9 mouse cellular contexts compared by ENCODE assay signal in genomic region chr11:32693431-32694141, GRCm38 (mm10). TPM values are rescaled to one million over a fixed set of nuclear protein-coding genes. Genes with fewer than 3 reads are reported as not detected.
A peak's percentile ranks its signal among the peaks of the same experiment; 100 is the strongest.
DNase-seq lines count a peak whose midpoint lies in the region; ATAC-seq lines count a peak whose summit lies in the region.
"Had no signal": no experiment of that assay in that cellular context is flagged by ENCODE, and none has a peak within 500 bp of the region (broad histone marks: within the 10 kb centered on the region; RNA-seq: fewer than 3 reads in every experiment).

No protein-coding gene starts in this region.

- no peaks in the 10 kb centered on the region for H3K27me3 ChIP-seq in splenic B cell, adult 2 months (ENCODE audit: control insufficient read depth, insufficient read depth, low read length, poor library complexity, severe bottlenecking)
- H3K27me3 ChIP-seq: stomach, embryonic 15.5 days had no signal

- no peaks in the 10 kb centered on the region for H3K36me3 ChIP-seq in splenic B cell, adult 2 months (ENCODE audit: control insufficient read depth, insufficient read depth, low read length, poor library complexity, severe bottlenecking)
- H3K36me3 ChIP-seq: stomach, embryonic 15.5 days had no signal

- intact Hi-C loops in heart, postnatal 25 days (cut with DNase I) = loop anchor here (5.0 kb wide), 1 partner anchor 51 kb away; the partner anchor contains the start of gene Fbxw11

- DNase-seq in heart, adult 18-20 months = peak; percentile 44 to 47
- no peak for DNase-seq in heart, postnatal 25 days (ENCODE audit: low spot score)
- DNase-seq in right cerebral cortex, adult 18-20 months = peak; percentile 31
- DNase-seq in right cerebral cortex, postnatal 25 days = no peak
- DNase-seq in gastrocnemius, postnatal 25 days = peak; percentile 67
- peak; percentile 42 for DNase-seq in splenic B cell, adult 2 months (ENCODE audit: low read depth, low spot score)
- no peak for DNase-seq in urinary bladder, postnatal 4 days (ENCODE audit: low spot score in 2 of 2)

- no peak for ATAC-seq in inflammation-experienced regulatory T-cells, adult 6 months

RNA-seq across cellular contexts. Expression of gene Fbxw11, which starts 51.1 kb away (rescaled TPM):
- total RNA-seq in heart, adult 18-20 months (2021) = 10 to 100 TPM; 47.4 to 52.1 TPM
- total RNA-seq in heart, postnatal 25 days (2021) = 10 to 100 TPM; 50.1 to 51.0 TPM
- total RNA-seq in gastrocnemius, postnatal 25 days (2021) = 10 to 100 TPM; 41.5 to 52.7 TPM
- polyA plus RNA-seq in inflammation-experienced regulatory T-cells, adult 6 months (2017; shearing (Covaris generic)) = 10 to 100 TPM; 20.0 to 28.6 (median 21.7) TPM

Comparison
In these comparisons a context has a peak if more than half of its experiments do, and no peak if none do; other contexts are left out.
1. DNase-seq: peak in heart, adult 18-20 months (2 of 2), right cerebral cortex, adult 18-20 months (single experiment), gastrocnemius, postnatal 25 days (single experiment) and splenic B cell, adult 2 months (single experiment); none in heart, postnatal 25 days (single experiment), right cerebral cortex, postnatal 25 days (single experiment) and urinary bladder, postnatal 4 days (0 of 2).